Mouse (Mus musculus) hindbrain, embryonic 14.5 days (tissue): Measurements from ENCODE around the gene Ifih1. TPM values are rescaled to one million over a fixed set of nuclear protein-coding genes. Genes with fewer than 3 reads are reported as not detected.

Source experiments
- ATAC-seq: fragments of 200-750 bp; cut with Nextera tagmentation; 2 replicates; pipeline ENCODE4 v1.8.0; 2017; ENCODE audit warnings: moderate number of reproducible peaks, mild to moderate bottlenecking, moderate TSS enrichment, moderate library complexity; ENCODE audit not compliant: low FRiP score
- DNase-seq: peaks from one replicate; pipeline ENCODE4 v3.0.0-alpha.2; 2015; ENCODE audit warnings: low spot score
- H3K27ac ChIP-seq: fragments of 300-500 bp; sonication (generic); 2 replicates; pipeline ENCODE4 v1.5.1; 2014; ENCODE audit warnings: mild to moderate bottlenecking, moderate library complexity
- H3K27me3 ChIP-seq: fragments of 300-500 bp; sonication (generic); 2 replicates; pipeline ENCODE4 v1.6.1; 2014; ENCODE audit warnings: mild to moderate bottlenecking, low read length, mixed read lengths; ENCODE audit not compliant: control insufficient read depth, insufficient read depth
- H3K36me3 ChIP-seq: fragments of 300-500 bp; sonication (generic); replicated peaks from 2 replicates; pipeline ENCODE4 v1.6.1; 2014; ENCODE audit not compliant: control insufficient read depth, insufficient read depth
- H3K4me1 ChIP-seq: fragments of 300-500 bp; sonication (generic); replicated peaks from 2 replicates; pipeline ENCODE4 v1.6.1; 2014; ENCODE audit warnings: antibody characterized with exemption, low read length, mixed read lengths; ENCODE audit not compliant: control insufficient read depth, insufficient read depth
- H3K4me2 ChIP-seq: fragments of 300-500 bp; sonication (generic); replicated peaks from 2 replicates; pipeline ENCODE4 v1.6.1; 2014; ENCODE audit warnings: mild to moderate bottlenecking, moderate library complexity
- H3K4me3 ChIP-seq: fragments of 300-500 bp; sonication (generic); replicated peaks from 2 replicates; pipeline ENCODE4 v1.5.1; 2014; ENCODE audit warnings: mild to moderate bottlenecking, low read length
- H3K9ac ChIP-seq: fragments of 300-500 bp; sonication (generic); 2 replicates; pipeline ENCODE4 v1.6.1; 2014
- H3K9me3 ChIP-seq: fragments of 300-500 bp; sonication (generic); 2 replicates; pipeline ENCODE4 v1.6.1; 2016; ENCODE audit warnings: low read length; ENCODE audit not compliant: control insufficient read depth
- WGBS: fragments of 180-500 bp; shearing (Covaris S2); extraction: QIAGEN DNeasy Blood & Tissue Kit; methylation state at CpG from one replicate; pipeline ENCODE4 v1.1.7; 2014; 5-methylcytosine and 5-hydroxymethylcytosine counted together
- polyA plus RNA-seq: library from polyadenylated mRNA; unstranded; fragments of >200 nt; fragmentation: Nextera tagmentation; extraction: Ambion mirVana; gene quantifications from 2 replicates; pipeline ENCODE4 v1.2.1, GENCODE M21; 2014

The Ifih1 gene
- polyA plus RNA-seq, 1 experiment from 2014 or later: 2.2 TPM

GRCm38 (mm10) chr2:62618934-62619341 lies 27.1 kb downstream of the Ifih1 start:
- Histone ChIP-seq H3K27me3 (no peaks in the 10 kb centered on the region), H3K27ac (no peak overlapping the region), H3K36me3 (no peaks in the 10 kb centered on the region), H3K9me3 (no peaks in the 10 kb centered on the region), H3K4me3 (no peak overlapping the region), H3K4me1 (no peaks in the 10 kb centered on the region), H3K9ac (no peak overlapping the region), H3K4me2 (no peak overlapping the region)
- no peak for DNase-seq
- no peak for ATAC-seq
- WGBS: 87% methylated on average over 7 of the region's 7 CpGs

GRCm38 (mm10) chr2:62613133-62613532 lies 32.9 kb downstream of the Ifih1 start:
- WGBS: 96% methylated on average over 4 of the region's 4 CpGs
- H3K27me3 ChIP-seq: no peaks in the 10 kb centered on the region
- DNase-seq (no peak), ATAC-seq (no peak)
- no peak overlapping the region for H3K9ac ChIP-seq
- no peak overlapping the region for H3K27ac ChIP-seq
- H3K9me3 ChIP-seq: no peaks in the 10 kb centered on the region
- no peak overlapping the region for H3K4me2 ChIP-seq
- H3K4me3 ChIP-seq: no peak overlapping the region
- H3K4me1 ChIP-seq: no peaks in the 10 kb centered on the region
- no peaks in the 10 kb centered on the region for H3K36me3 ChIP-seq

- Histone ChIP-seq H3K27ac (no peak overlapping the region), H3K4me1 (no peaks in the 10 kb centered on the region), H3K9me3 (no peaks in the 10 kb centered on the region), H3K4me2 (no peak overlapping the region), H3K9ac (no peak overlapping the region), H3K27me3 (no peaks in the 10 kb centered on the region), H3K36me3 (no peaks in the 10 kb centered on the region), H3K4me3 (no peak overlapping the region)
- DNase-seq: no peak
- WGBS: 93% methylated on average over 16 of the region's 16 CpGs
- ATAC-seq: no peak
These were observed 39.9 kb downstream of the Ifih1 start for GRCm38 (mm10) chr2:62606205-62606604.

GRCm38 (mm10) chr2:62603530-62603929 lies 42.5 kb downstream of the Ifih1 start:
- ATAC-seq: no peak
- no peaks in the 10 kb centered on the region for H3K9me3 ChIP-seq

GRCm38 (mm10) chr2:62596586-62596985 lies 49.5 kb downstream of the Ifih1 start:
- H3K4me3 ChIP-seq: no peak overlapping the region
- H3K27me3 ChIP-seq: no peaks in the 10 kb centered on the region
- no peak overlapping the region for H3K4me2 ChIP-seq
- H3K27ac ChIP-seq: no peak overlapping the region
- DNase-seq (no peak), ATAC-seq (no peak)
- 91% methylated on average over 5 of the region's 5 CpGs for WGBS
- H3K36me3 ChIP-seq: no peaks in the 10 kb centered on the region
- H3K4me1 ChIP-seq: no peaks in the 10 kb centered on the region
- no peaks in the 10 kb centered on the region for H3K9me3 ChIP-seq
- H3K9ac ChIP-seq: no peak overlapping the region

More at GRCm38 (mm10) chr2:62603530-62603929, 42.5 kb downstream of the Ifih1 start:
- Histone ChIP-seq H3K4me1 (no peaks in the 10 kb centered on the region), H3K27ac (no peak overlapping the region), H3K27me3 (no peaks in the 10 kb centered on the region), H3K9ac (no peak overlapping the region), H3K4me2 (no peak overlapping the region), H3K4me3 (no peak overlapping the region), H3K36me3 (no peaks in the 10 kb centered on the region)
- 89% methylated on average over 5 of the region's 5 CpGs for WGBS
- no peak for DNase-seq

GRCm38 (mm10) chr2:62594491-62594890 lies 51.6 kb downstream of the Ifih1 start:
- Histone ChIP-seq H3K36me3 (no peaks in the 10 kb centered on the region), H3K9ac (no peak overlapping the region), H3K9me3 (no peaks in the 10 kb centered on the region), H3K4me3 (no peak overlapping the region), H3K4me2 (no peak overlapping the region), H3K4me1 (no peaks in the 10 kb centered on the region), H3K27ac (no peak overlapping the region), H3K27me3 (no peaks in the 10 kb centered on the region)
- ATAC-seq (no peak), DNase-seq (no peak)
- 94% methylated on average over 2 of the region's 2 CpGs for WGBS

GRCm38 (mm10) chr2:62591555-62591954 lies 54.5 kb downstream of the Ifih1 start:
- Histone ChIP-seq H3K4me1 (no peaks in the 10 kb centered on the region), H3K4me3 (no peak overlapping the region), H3K36me3 (no peaks in the 10 kb centered on the region), H3K9ac (no peak overlapping the region), H3K4me2 (no peak overlapping the region), H3K27ac (no peak overlapping the region), H3K27me3 (no peaks in the 10 kb centered on the region), H3K9me3 (no peaks in the 10 kb centered on the region)
- ATAC-seq: no peak
- no peak for DNase-seq
- WGBS: 84% methylated on average over 3 of the region's 3 CpGs

- H3K4me3 ChIP-seq: no peak overlapping the region
- no peaks in the 10 kb centered on the region for H3K9me3 ChIP-seq
- H3K27me3 ChIP-seq: no peaks in the 10 kb centered on the region
- H3K4me1 ChIP-seq: no peaks in the 10 kb centered on the region
- no peak overlapping the region for H3K27ac ChIP-seq
- H3K4me2 ChIP-seq: no peak overlapping the region
- DNase-seq (no peak), ATAC-seq (no peak)
- no peaks in the 10 kb centered on the region for H3K36me3 ChIP-seq
- no peak overlapping the region for H3K9ac ChIP-seq
- 90% methylated on average over 4 of the region's 4 CpGs for WGBS
These were observed 56.7 kb downstream of the Ifih1 start for GRCm38 (mm10) chr2:62589333-62589732.

GRCm38 (mm10) chr2:62585769-62586168 lies 60.3 kb downstream of the Ifih1 start:
- no peak overlapping the region for H3K4me2 ChIP-seq
- no peaks in the 10 kb centered on the region for H3K9me3 ChIP-seq
- H3K36me3 ChIP-seq: no peaks in the 10 kb centered on the region
- H3K4me1 ChIP-seq: no peaks in the 10 kb centered on the region
- H3K4me3 ChIP-seq: no peak overlapping the region
- ATAC-seq (no peak), DNase-seq (no peak)
- H3K27me3 ChIP-seq: no peaks in the 10 kb centered on the region
- WGBS: 94% methylated on average over 5 of the region's 5 CpGs
- H3K27ac ChIP-seq: no peak overlapping the region
- no peak overlapping the region for H3K9ac ChIP-seq

- no peak overlapping the region for H3K9ac ChIP-seq
- DNase-seq (no peak), ATAC-seq (no peak)
- H3K36me3 ChIP-seq: no peaks in the 10 kb centered on the region
- no peak overlapping the region for H3K4me3 ChIP-seq
- no peaks in the 10 kb centered on the region for H3K4me1 ChIP-seq
- H3K9me3 ChIP-seq: no peaks in the 10 kb centered on the region
- no peak overlapping the region for H3K27ac ChIP-seq
- H3K4me2 ChIP-seq: no peak overlapping the region
- no peaks in the 10 kb centered on the region for H3K27me3 ChIP-seq
- WGBS: 82% methylated on average over 3 of the region's 3 CpGs
These were observed 71.1 kb downstream of the Ifih1 start for GRCm38 (mm10) chr2:62574962-62575361.
